In genomic region chr17:29513044-29513730, GRCm38 (mm10) we compare ENCODE assay signal across 8 mouse cellular contexts. TPM values are rescaled to one million over a fixed set of nuclear protein-coding genes. Genes with fewer than 3 reads are reported as not detected.
DNase-seq lines count a peak whose midpoint lies in the region; ATAC-seq and TF ChIP-seq lines count a peak whose summit lies in the region.
"Had no signal": no experiment of that assay in that cellular context is flagged by ENCODE, and none has a peak within 500 bp of the region (broad histone marks: within the 10 kb centered on the region; RNA-seq: fewer than 3 reads in every experiment).

No protein-coding gene starts in this region.

- H3K27ac ChIP-seq in embryonic fibroblast, embryonic 13.5 days (ENCODE audit: insufficient read depth, low read length), result no peak overlapping the region
- H3K27ac ChIP-seq in midbrain, embryonic 11.5 days (ENCODE audit: low read depth, low read length), result no peak overlapping the region

- intact Hi-C loops in heart, postnatal 25 days (cut with DNase I), result loop anchor here (5.0 kb wide), 2 partner anchors 251 to 336 kb away; partner anchors contain the start of gene Ppil1

- peak; percentile 85 for DNase-seq in CD4-positive, CD25-positive, alpha-beta regulatory T cell, adult 2 months (ENCODE audit: low read depth, low spot score)
- DNase-seq in NIH3T3 (ENCODE audit: low read depth), result peak; percentile 43
- DNase-seq in heart, postnatal 25 days (ENCODE audit: low spot score), result peak; percentile 35
- DNase-seq in kidney, postnatal 4 days, result peak; percentile 80 to 85
- peak; percentile 91 for DNase-seq in midbrain, embryonic 11.5 days (ENCODE audit: low spot score, missing footprints)
- peak; percentile 76 for DNase-seq in testis, postnatal 10 days (ENCODE audit: low spot score)

- TF ChIP-seq POLR2A in embryonic fibroblast, embryonic 13.5 days (IDR thresholded peaks at IDR 0.05; ENCODE audit: low read depth, low read length), result no peak

- H3K27me3 ChIP-seq in midbrain, embryonic 11.5 days (ENCODE audit: control insufficient read depth, insufficient read depth, low read length), result no peaks in the 10 kb centered on the region

- no peaks in the 10 kb centered on the region for H3K9me3 ChIP-seq in midbrain, embryonic 11.5 days (ENCODE audit: control insufficient read depth, low read length)

- ATAC-seq in midbrain, embryonic 11.5 days (ENCODE audit: low FRiP score), result peak; percentile 61

- no peak overlapping the region for H3K9ac ChIP-seq in midbrain, embryonic 11.5 days (ENCODE audit: low read length)

- TF ChIP-seq CTCF in embryonic fibroblast, embryonic 13.5 days (IDR thresholded peaks at IDR 0.05; ENCODE audit: borderline replicate concordance, insufficient read depth, low read length), result peak; percentile 63; the same call in 1 of the 2 replicates

- H3K4me2 ChIP-seq in midbrain, embryonic 11.5 days, result no peak overlapping the region

- 33% methylated on average over 13 of the region's 13 CpGs for whole genome bisulfite sequencing in midbrain, embryonic 11.5 days

- no peaks in the 10 kb centered on the region for H3K36me3 ChIP-seq in midbrain, embryonic 11.5 days (ENCODE audit: control insufficient read depth, insufficient read depth, low read length)

- no peak overlapping the region for H3K4me3 ChIP-seq in embryonic fibroblast, embryonic 13.5 days (ENCODE audit: insufficient read depth, low read length)
- H3K4me3 ChIP-seq in midbrain, embryonic 11.5 days (ENCODE audit: low read depth, low read length), result no peak overlapping the region

- no peaks in the 10 kb centered on the region for H3K4me1 ChIP-seq in embryonic fibroblast, embryonic 13.5 days (ENCODE audit: control insufficient read depth, insufficient read depth, low read length)
- no peaks in the 10 kb centered on the region for H3K4me1 ChIP-seq in midbrain, embryonic 11.5 days (ENCODE audit: control insufficient read depth, insufficient read depth, low read length)

RNA-seq across cellular contexts. Expression of gene Pim1, which starts 22.6 kb away (rescaled TPM):
- polyA plus RNA-seq in embryonic fibroblast, embryonic 13.5 days (2011; ENCODE audit: insufficient read length, low read depth, missing spikeins), result 27.5 and 30.7 TPM in 2 replicates
- total RNA-seq in heart, postnatal 25 days (2021), result 10 to 100 TPM; 22.1 to 32.7 TPM
- 16.0 and 19.7 TPM in 2 replicates for polyA plus RNA-seq in midbrain, embryonic 11.5 days (2014; fragmentation: Nextera tagmentation; extraction: Ambion mirVana)

RNA-seq across cellular contexts. Expression of gene Gm17657, which starts 36.3 kb away (rescaled TPM):
- not detected in 2 replicates for polyA plus RNA-seq in embryonic fibroblast, embryonic 13.5 days (2011; ENCODE audit: insufficient read length, low read depth, missing spikeins)
- not detected for total RNA-seq in heart, postnatal 25 days (2021)
- polyA plus RNA-seq in midbrain, embryonic 11.5 days (2014; fragmentation: Nextera tagmentation; extraction: Ambion mirVana), result not detected in 2 replicates
- total RNA-seq: layer of hippocampus, postnatal 25 days had no signal

RNA-seq across cellular contexts. Expression of gene Tbc1d22b, which starts 36.4 kb away (rescaled TPM):
- 10.7 and 13.6 TPM in 2 replicates for polyA plus RNA-seq in embryonic fibroblast, embryonic 13.5 days (2011; ENCODE audit: insufficient read length, low read depth, missing spikeins)
- total RNA-seq in heart, postnatal 25 days (2021), result 10 to 100 TPM; 12.7 to 13.3 TPM
- 16.8 and 18.8 TPM in 2 replicates for polyA plus RNA-seq in midbrain, embryonic 11.5 days (2014; fragmentation: Nextera tagmentation; extraction: Ambion mirVana)

RNA-seq across cellular contexts. Expression of gene Tmem217, which starts 39.0 kb away (rescaled TPM):
- polyA plus RNA-seq in embryonic fibroblast, embryonic 13.5 days (2011; ENCODE audit: insufficient read length, low read depth, missing spikeins), result not detected in 2 replicates
- not detected for total RNA-seq in heart, postnatal 25 days (2021)
- 0.14 and 0.51 TPM in 2 replicates for polyA plus RNA-seq in midbrain, embryonic 11.5 days (2014; fragmentation: Nextera tagmentation; extraction: Ambion mirVana)

Comparison
In these comparisons a context has a peak if more than half of its experiments do, and no peak if none do; other contexts are left out.
1. DNase-seq: peak in every context shown above with its lines; median percentile 91 in midbrain, embryonic 11.5 days; 85 in CD4-positive, CD25-positive, alpha-beta regulatory T cell, adult 2 months; 82 in kidney, postnatal 4 days; 76 in testis, postnatal 10 days; 43 in NIH3T3; 35 in heart, postnatal 25 days.